Mouse (Mus musculus) E14TG2a.4 (cell line): ENCODE measurements around the gene E130114P18Rik.

Experiments used
- H3K27me3 ChIP-seq: 2 replicates; pipeline ENCODE4 v1.6.1; 2014; ENCODE audit warnings: low read length, control low read depth; ENCODE audit not compliant: insufficient read depth
- H3K36me3 ChIP-seq: 2 replicates; pipeline ENCODE4 v1.6.1; 2014; ENCODE audit warnings: low read length, control low read depth; ENCODE audit not compliant: insufficient read depth
- H3K4me1 ChIP-seq: replicated peaks from 2 replicates; pipeline ENCODE4 v1.6.1; 2014; ENCODE audit warnings: low read depth, low read length, control low read depth
- H3K4me3 ChIP-seq: replicated peaks from 2 replicates; pipeline ENCODE4 v1.5.1; 2014; ENCODE audit warnings: mild to moderate bottlenecking, low read length
- H3K9me3 ChIP-seq: 2 replicates; pipeline ENCODE4 v1.6.1; 2014; ENCODE audit warnings: low read length, control low read depth
- CTCF ChIP-seq: conservative IDR thresholded peaks from 2 replicates; pipeline ENCODE4 v1.5.1; 2014; ENCODE audit warnings: low read length
- NANOG ChIP-seq: IDR thresholded peaks from 2 replicates; pipeline ENCODE4 v1.6.1; 2014; ENCODE audit warnings: borderline replicate concordance, low read length, mixed read lengths
- POU5F1 ChIP-seq: IDR thresholded peaks from 2 replicates; pipeline ENCODE4 v1.6.1; 2014; ENCODE audit warnings: low read length, borderline replicate concordance

E130114P18Rik gene

DNA sequence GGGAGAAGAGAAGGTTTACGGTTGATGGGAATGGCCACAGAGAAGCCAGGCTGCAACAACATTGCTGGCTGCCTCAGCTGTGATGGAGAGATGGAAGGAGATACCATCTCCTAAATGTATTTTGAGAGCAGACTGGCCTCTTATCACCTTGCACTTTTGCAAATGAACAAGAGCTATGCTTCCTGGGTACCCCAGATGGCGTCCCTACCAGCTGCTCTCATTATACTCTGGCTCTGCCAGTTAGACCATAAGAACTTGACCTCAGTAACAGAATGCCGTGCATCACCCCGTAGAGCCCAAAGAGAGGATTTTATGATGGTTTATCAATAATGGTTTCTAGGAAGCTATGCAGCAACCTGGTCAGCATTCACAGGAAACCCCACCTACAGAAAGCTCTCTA lies 106.0 kb downstream of the E130114P18Rik start:
- no peak for TF ChIP-seq POU5F1
- Histone ChIP-seq H3K4me1 (no peaks in the 10 kb centered on the region), H3K9me3 (peaks cover 6% of the 10 kb centered on the region; the same call in 1 of the 2 replicates), H3K27me3 (no peaks in the 10 kb centered on the region), H3K36me3 (no peaks in the 10 kb centered on the region), H3K4me3 (no peak overlapping the region)

GRCm38 (mm10) chr4:97670418-97670817 lies 107.5 kb downstream of the E130114P18Rik start:
- Histone ChIP-seq H3K4me3 (no peak overlapping the region), H3K27me3 (no peaks in the 10 kb centered on the region), H3K36me3 (no peaks in the 10 kb centered on the region), H3K4me1 (no peaks in the 10 kb centered on the region), H3K9me3 (peaks cover 6% of the 10 kb centered on the region; the same call in 1 of the 2 replicates)
- TF ChIP-seq CTCF (no peak), POU5F1 (no peak), NANOG (no peak)

GRCm38 (mm10) chr4:97669808-97670207 lies 108.1 kb downstream of the E130114P18Rik start:
- TF ChIP-seq NANOG (no peak), CTCF (no peak), POU5F1 (no peak)
- Histone ChIP-seq H3K4me3 (no peak overlapping the region), H3K9me3 (peaks cover 6% of the 10 kb centered on the region; the same call in 1 of the 2 replicates), H3K4me1 (no peaks in the 10 kb centered on the region), H3K36me3 (no peaks in the 10 kb centered on the region), H3K27me3 (no peaks in the 10 kb centered on the region)

DNA sequence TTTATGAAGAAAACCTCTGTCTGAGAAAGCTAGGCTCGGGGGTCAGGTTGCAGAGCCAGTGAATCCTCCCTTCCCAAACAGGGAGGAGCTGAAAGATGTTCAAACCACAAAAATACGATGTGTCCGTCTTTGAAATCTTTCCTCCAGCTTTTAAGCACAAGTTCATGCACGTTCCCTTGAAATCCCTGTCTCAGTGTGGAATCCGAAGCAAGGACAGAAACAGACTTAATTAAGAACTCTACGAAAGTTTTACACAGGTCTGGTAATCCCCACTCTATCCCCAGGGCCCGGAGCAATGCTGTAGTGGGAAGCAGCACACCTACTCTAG lies 112.5 kb downstream of the E130114P18Rik start:
- no peaks in the 10 kb centered on the region for H3K4me1 ChIP-seq
- H3K27me3 ChIP-seq: no peaks in the 10 kb centered on the region
- no peaks in the 10 kb centered on the region for H3K9me3 ChIP-seq
- H3K36me3 ChIP-seq: no peaks in the 10 kb centered on the region
- H3K4me3 ChIP-seq: no peak overlapping the region
- no peak for TF ChIP-seq CTCF

GRCm38 (mm10) chr4:97664738-97665427 lies 113.0 kb downstream of the E130114P18Rik start:
- Histone ChIP-seq H3K4me3 (no peak overlapping the region), H3K27me3 (no peaks in the 10 kb centered on the region), H3K4me1 (no peaks in the 10 kb centered on the region), H3K36me3 (no peaks in the 10 kb centered on the region), H3K9me3 (no peaks in the 10 kb centered on the region)
- no peak for TF ChIP-seq POU5F1
- TF ChIP-seq NANOG: no peak
- TF ChIP-seq CTCF: no peak

GRCm38 (mm10) chr4:97663922-97664321 lies 114.0 kb downstream of the E130114P18Rik start:
- Histone ChIP-seq H3K9me3 (no peaks in the 10 kb centered on the region), H3K36me3 (no peaks in the 10 kb centered on the region), H3K4me1 (no peaks in the 10 kb centered on the region), H3K27me3 (no peaks in the 10 kb centered on the region), H3K4me3 (no peak overlapping the region)
- TF ChIP-seq NANOG (no peak), CTCF (no peak), POU5F1 (no peak)

- no peaks in the 10 kb centered on the region for H3K27me3 ChIP-seq
- H3K36me3 ChIP-seq: no peaks in the 10 kb centered on the region
- H3K9me3 ChIP-seq: no peaks in the 10 kb centered on the region
- H3K4me1 ChIP-seq: no peaks in the 10 kb centered on the region
- no peak for TF ChIP-seq NANOG
- TF ChIP-seq CTCF: no peak
- no peak for TF ChIP-seq POU5F1
- no peak overlapping the region for H3K4me3 ChIP-seq
Observed at GRCm38 (mm10) chr4:97662841-97663240, 115.0 kb downstream of the E130114P18Rik start.

DNA sequence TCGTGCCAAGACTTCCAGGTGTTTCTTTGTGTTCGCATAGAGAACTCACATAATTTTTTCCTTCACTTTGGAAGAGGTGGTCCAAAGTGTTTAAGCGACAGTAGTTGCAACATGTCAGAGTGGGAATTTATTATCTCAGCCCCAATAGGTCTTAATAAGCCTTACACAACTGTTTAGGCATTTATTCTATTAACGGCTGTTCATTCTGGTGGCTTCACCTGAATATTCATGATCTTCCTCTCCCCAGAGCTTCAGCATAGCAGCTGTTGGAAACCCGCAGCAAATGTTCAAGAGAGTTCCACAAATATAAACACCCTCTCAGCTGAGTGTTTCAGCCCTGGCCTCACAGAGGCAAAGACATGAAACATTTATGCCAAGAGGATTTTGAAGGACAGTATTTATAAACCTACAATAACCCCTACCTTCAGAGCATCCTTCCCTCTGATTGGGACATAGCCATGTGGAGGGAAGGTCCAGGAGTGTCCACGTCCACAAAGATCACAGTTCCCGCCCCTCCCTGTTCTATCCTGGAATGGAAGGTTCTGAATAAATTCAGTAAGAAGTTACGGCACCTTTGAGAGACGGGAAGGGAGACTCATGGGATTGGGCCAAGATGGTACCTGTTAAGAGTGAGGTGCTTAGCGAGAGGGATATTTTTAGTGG lies 116.1 kb downstream of the E130114P18Rik start:
- H3K9me3 ChIP-seq: no peaks in the 10 kb centered on the region
- no peaks in the 10 kb centered on the region for H3K36me3 ChIP-seq
- H3K4me3 ChIP-seq: no peak overlapping the region
- H3K4me1 ChIP-seq: no peaks in the 10 kb centered on the region
- H3K27me3 ChIP-seq: no peaks in the 10 kb centered on the region
- no peak for TF ChIP-seq POU5F1
- no peak for TF ChIP-seq CTCF
- no peak for TF ChIP-seq NANOG

DNA sequence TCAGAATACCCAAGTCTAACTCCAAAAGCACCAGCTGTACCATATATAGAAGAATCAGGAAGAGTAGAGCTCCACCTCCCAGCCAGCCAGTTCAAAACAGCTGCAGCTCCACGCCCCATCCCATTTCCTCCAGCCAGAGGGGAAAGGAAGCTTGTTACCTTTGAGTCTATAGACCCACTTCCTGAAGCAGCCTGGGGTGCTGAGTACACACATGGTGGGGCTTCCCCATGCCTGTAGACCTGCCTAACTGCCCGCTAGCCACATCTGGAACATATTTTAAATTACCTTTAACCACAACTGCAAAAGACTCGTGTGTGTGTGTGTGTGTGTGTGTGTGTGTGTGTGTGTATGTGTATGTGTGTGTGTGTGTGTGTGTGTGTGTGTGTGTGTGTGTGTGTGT lies 120.3 kb downstream of the E130114P18Rik start:
- Histone ChIP-seq H3K36me3 (no peaks in the 10 kb centered on the region), H3K9me3 (no peaks in the 10 kb centered on the region), H3K4me1 (no peaks in the 10 kb centered on the region), H3K27me3 (no peaks in the 10 kb centered on the region), H3K4me3 (no peak overlapping the region)
- TF ChIP-seq NANOG (no peak), POU5F1 (no peak), CTCF (no peak)
